Mouse (Mus musculus) CH12.LX (cell line): ENCODE results near the gene Ptprm. TPM values are rescaled to one million over a fixed set of nuclear protein-coding genes. Genes with fewer than 3 reads are reported as not detected.

Experiments used
- DNase-seq: peaks from one replicate; pipeline ENCODE4 v3.0.0-alpha.2; 2013; ENCODE audit errors: extremely low read depth
- H3K27ac ChIP-seq: 2 replicates; pipeline ENCODE4 v1.5.1; 2012; ENCODE audit warnings: low read depth, mild to moderate bottlenecking, control low read depth, moderate library complexity; ENCODE audit not compliant: insufficient read depth
- H3K27me3 ChIP-seq: replicated peaks from 2 replicates; pipeline ENCODE3; 2012; ENCODE audit warnings: inconsistent platforms
- H3K36me3 ChIP-seq, 2 experiments: replicated peaks in 1 of 2; 2 replicates each; pipeline versions ENCODE3 to v1.6.1; 2012; ENCODE audit warnings: inconsistent platforms in 1 of 2, low read length in 1 of 2, mild to moderate bottlenecking in 1 of 2, mixed read lengths in 1 of 2, moderate library complexity in 1 of 2; ENCODE audit not compliant: control insufficient read depth in 1 of 2, insufficient read depth in 1 of 2
- H3K4me1 ChIP-seq, 2 experiments: 2 replicates each; pipeline ENCODE4 v1.6.1; 2012; ENCODE audit warnings: inconsistent platforms in 1 of 2, moderate library complexity in 1 of 2; ENCODE audit not compliant: insufficient read depth in 2 of 2, control insufficient read depth in 1 of 2
- H3K4me2 ChIP-seq: 2 replicates; pipeline ENCODE4 v1.6.1; 2012; ENCODE audit warnings: low read depth, mild to moderate bottlenecking, control low read depth; ENCODE audit not compliant: poor library complexity, insufficient read depth, severe bottlenecking
- H3K4me3 ChIP-seq, 3 experiments: fragments of 150-350 bp in 1 of 3; sonication (generic) in 1 of 3; replicated peaks in 1 of 3; 2 replicates each; pipeline versions ENCODE3 to v1.5.1; 2011 to 2012; ENCODE audit warnings: low read depth in 2 of 3, low read length in 2 of 3, mild to moderate bottlenecking in 2 of 3, moderate library complexity in 2 of 3, control low read depth in 1 of 3, improper control_type of control experiment in 1 of 3, inconsistent platforms in 1 of 3, mixed read lengths in 1 of 3; ENCODE audit not compliant: poor library complexity in 1 of 3
- H3K79me2 ChIP-seq: replicated peaks from 2 replicates; pipeline ENCODE4 v1.6.1; 2012; ENCODE audit warnings: mild to moderate bottlenecking, moderate library complexity; ENCODE audit not compliant: control insufficient read depth, poor library complexity, insufficient read depth, severe bottlenecking; ENCODE audit errors: extremely low read depth
- H3K9ac ChIP-seq: 2 replicates; pipeline ENCODE4 v1.6.1; 2012; ENCODE audit warnings: low read depth, mild to moderate bottlenecking, control low read depth, moderate library complexity; ENCODE audit not compliant: insufficient read depth
- H3K9me3 ChIP-seq: replicated peaks from 2 replicates; pipeline ENCODE3; 2012; ENCODE audit warnings: low read length, inconsistent platforms, mixed read lengths
- CTCF ChIP-seq, 2 experiments: IDR thresholded peaks in 1 of 2; conservative IDR thresholded peaks in 1 of 2; 2 replicates each; pipeline ENCODE4 v1.5.1; 2011 to 2012; ENCODE audit warnings: low read depth in 2 of 2, low read length in 2 of 2, improper control_type of control experiment in 1 of 2, inconsistent platforms in 1 of 2, mild to moderate bottlenecking in 1 of 2, moderate library complexity in 1 of 2
- E2F4 ChIP-seq: IDR thresholded peaks from 2 replicates; pipeline ENCODE4 v1.6.1; 2011; ENCODE audit warnings: low read depth, low read length, improper control_type of control experiment; ENCODE audit not compliant: insufficient replicate concordance
- EP300 ChIP-seq: IDR thresholded peaks from 2 replicates; pipeline ENCODE4 v1.6.1; 2011; ENCODE audit warnings: low read length, improper control_type of control experiment
- GABPA ChIP-seq: IDR thresholded peaks from 2 replicates; pipeline ENCODE4 v1.6.1; 2012; ENCODE audit warnings: low read depth, low read length, improper control_type of control experiment, inconsistent platforms; ENCODE audit not compliant: insufficient replicate concordance
- KAT2A ChIP-seq: IDR thresholded peaks from 2 replicates; pipeline ENCODE4 v1.6.1; 2012; ENCODE audit warnings: low read length, improper control_type of control experiment, inconsistent platforms; ENCODE audit not compliant: insufficient replicate concordance
- MAZ ChIP-seq: IDR thresholded peaks from 2 replicates; pipeline ENCODE4 v1.6.1; 2012; ENCODE audit warnings: low read depth, mild to moderate bottlenecking, inconsistent platforms, low read length, improper control_type of control experiment, moderate library complexity
- MEF2A ChIP-seq: IDR thresholded peaks from 2 replicates; pipeline ENCODE4 v1.6.1; 2014; ENCODE audit warnings: low read depth, mild to moderate bottlenecking, inconsistent platforms, low read length, improper control_type of control experiment, borderline replicate concordance
- MXI1 ChIP-seq: IDR thresholded peaks from 2 replicates; pipeline ENCODE4 v1.6.1; 2011; ENCODE audit warnings: mild to moderate bottlenecking, low read depth, low read length, improper control_type of control experiment
- MYC ChIP-seq: IDR thresholded peaks from 2 replicates; pipeline ENCODE4 v1.6.1; 2011; ENCODE audit warnings: low read depth, mild to moderate bottlenecking, improper control_type of control experiment, low read length
- PAX5 ChIP-seq: IDR thresholded peaks from 2 replicates; pipeline ENCODE4 v1.6.1; 2012; ENCODE audit warnings: low read length, inconsistent platforms, mixed read lengths
- POLR2AphosphoS2 ChIP-seq: IDR thresholded peaks from 2 replicates; pipeline ENCODE4 v1.6.1; 2011; ENCODE audit warnings: low read depth, low read length, improper control_type of control experiment
- RAD21 ChIP-seq: IDR thresholded peaks from 2 replicates; pipeline ENCODE4 v1.6.1; 2011; ENCODE audit warnings: low read depth, mild to moderate bottlenecking, low read length, improper control_type of control experiment, moderate library complexity
- TBP ChIP-seq: conservative IDR thresholded peaks from 2 replicates; pipeline ENCODE4 v1.6.1; 2011; ENCODE audit warnings: low read depth, low read length, improper control_type of control experiment
- TCF12 ChIP-seq: IDR thresholded peaks from 2 replicates; pipeline ENCODE4 v1.6.1; 2014; ENCODE audit warnings: low read depth, mild to moderate bottlenecking, inconsistent platforms, low read length, improper control_type of control experiment
- USF1 ChIP-seq: IDR thresholded peaks from 2 replicates; pipeline ENCODE4 v1.6.1; 2014; ENCODE audit warnings: low read depth, mild to moderate bottlenecking, inconsistent platforms, low read length, improper control_type of control experiment
- USF2 ChIP-seq: conservative IDR thresholded peaks from 2 replicates; pipeline ENCODE4 v1.6.1; 2011; ENCODE audit warnings: low read depth, low read length, improper control_type of control experiment
- ZC3H11A ChIP-seq: IDR thresholded peaks from 2 replicates; pipeline ENCODE4 v1.6.1; 2012; ENCODE audit warnings: low read depth, mild to moderate bottlenecking, inconsistent platforms, low read length, improper control_type of control experiment
- ZNF384 ChIP-seq: IDR thresholded peaks from 2 replicates; pipeline ENCODE4 v1.6.1; 2012; ENCODE audit warnings: low read depth, low read length, improper control_type of control experiment, inconsistent platforms
- dilution Hi-C: fragments of 300-500 bp; cut with MboI; formaldehyde crosslinking; loops from 2 replicates; pipeline ENCODE4 v1.14.3; 2020; ENCODE audit warnings: low sequenced_read_pairs; ENCODE audit not compliant: extremely low pct_unique_long_range_greater_than_20kb, extremely low pct_ligation_motif_present
- in situ Hi-C: fragments of 300-500 bp; cut with MboI; formaldehyde crosslinking; loops from 3 replicates; pipeline ENCODE4 v1.14.3; 2019; ENCODE audit warnings: low sequenced_read_pairs, low pct_ligation_motif_present, low pct_unique_long_range_greater_than_20kb, mixed read lengths
- polyA plus RNA-seq: library from polyadenylated mRNA; unstranded; fragments of >175 nt; gene quantifications from 2 replicates; pipeline ENCODE4 v1.2.1, GENCODE M21; 2012; ENCODE audit warnings: low read depth; ENCODE audit not compliant: insufficient read length
- total RNA-seq, 2 experiments: library from RNA; depleted of rRNA; stranded (reverse); fragments of 300-350 nt in 1 of 2; fragments of >200 nt in 1 of 2; gene quantifications; 2 replicates each; pipeline ENCODE4 v1.2.3; 2012 to 2014

The Ptprm gene
- total and polyA plus RNA-seq, 3 experiments, result not detected

DNA sequence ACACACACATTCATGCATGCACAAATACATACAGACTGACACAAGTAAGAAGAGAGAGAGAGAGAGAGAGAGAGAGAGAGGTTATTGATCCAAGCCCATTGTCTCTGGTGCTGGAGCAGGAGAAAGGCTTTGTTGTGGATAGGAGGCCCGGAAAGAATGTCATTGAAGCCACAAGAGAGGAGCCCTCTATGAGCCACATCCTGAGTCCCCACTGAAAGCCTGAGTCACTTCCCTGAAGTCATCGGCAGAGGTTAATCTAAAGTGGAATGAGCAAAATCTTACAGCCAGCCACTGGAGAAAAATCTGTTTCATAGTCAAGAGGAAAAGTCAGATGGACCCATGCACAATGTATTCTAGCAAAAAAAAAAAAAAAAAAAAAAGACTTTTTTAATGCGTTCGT lies 228.7 kb downstream of the Ptprm start:
- peaks cover 83% of the 10 kb centered on the region for H3K9me3 ChIP-seq
- no peak for DNase-seq
- TF ChIP-seq MEF2A (no peak), TCF12 (no peak), ZNF384 (no peak), TBP (no peak), RAD21 (no peak), MXI1 (no peak), USF2 (no peak), CTCF (conservative IDR thresholded peaks at IDR 0.05 in 1 of 2, IDR thresholded peaks at IDR 0.05 in 1 of 2; ENCODE audit: low read depth in 2 of 2, low read length in 2 of 2) (no peak), POLR2AphosphoS2 (no peak), PAX5 (no peak), ZC3H11A (no peak), E2F4 (no peak), EP300 (no peak), KAT2A (no peak), MAZ (no peak), MYC (no peak), USF1 (no peak)
- H3K4me1 ChIP-seq, result no peaks in the 10 kb centered on the region
- H3K4me3 ChIP-seq, result no peak overlapping the region
- no peaks in the 10 kb centered on the region for H3K27me3 ChIP-seq
- H3K4me2 ChIP-seq, result no peak overlapping the region
- no peaks in the 10 kb centered on the region for H3K36me3 ChIP-seq
- H3K9ac ChIP-seq, result no peak overlapping the region
- H3K79me2 ChIP-seq, result no peaks in the 10 kb centered on the region
- H3K27ac ChIP-seq, result no peak overlapping the region
- in situ Hi-C loops, result no loop called here
- dilution Hi-C loops, result no loop called here

DNA sequence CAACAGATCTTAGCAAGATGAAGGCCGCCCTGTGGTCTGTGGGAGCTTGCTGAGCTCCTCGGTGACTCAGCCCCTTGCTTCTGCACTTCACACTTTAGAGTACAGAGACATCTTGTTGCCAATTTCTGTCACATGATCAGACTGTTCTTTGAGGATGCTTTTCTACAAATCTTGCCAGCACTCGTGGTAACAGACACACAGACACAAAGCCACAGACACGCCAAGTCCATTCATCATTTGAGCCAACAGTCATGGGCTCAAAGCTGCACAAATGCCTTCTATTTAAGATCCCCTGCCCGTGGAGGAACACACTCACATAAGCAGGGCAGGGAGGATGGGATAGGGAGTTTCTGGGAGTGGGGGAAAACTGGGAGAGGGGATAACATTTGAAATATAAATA lies 230.0 kb downstream of the Ptprm start:
- in situ Hi-C loops, result no loop called here
- H3K27ac ChIP-seq, result no peak overlapping the region

More for the DNA sequence above, 230.0 kb downstream of the Ptprm start:
- dilution Hi-C loops, result no loop called here
- no peaks in the 10 kb centered on the region for H3K4me1 ChIP-seq
- no peaks in the 10 kb centered on the region for H3K36me3 ChIP-seq
- H3K9ac ChIP-seq, result no peak overlapping the region
- H3K4me3 ChIP-seq, result no peak overlapping the region
- peaks cover 82% of the 10 kb centered on the region for H3K9me3 ChIP-seq
- no peaks in the 10 kb centered on the region for H3K27me3 ChIP-seq
- no peak for DNase-seq
- no peak overlapping the region for H3K4me2 ChIP-seq
- TF ChIP-seq ZC3H11A (no peak), GABPA (no peak)
- H3K79me2 ChIP-seq, result no peaks in the 10 kb centered on the region
